Mouse (Mus musculus): ENCODE results near the gene Wrap73.

DNA sequence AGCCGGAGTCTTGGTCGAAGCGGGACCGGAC, 2.2 kb upstream of the Wrap73 start, which contains the start of gene Trp73:
- TF ChIP-seq CTCF (IDR thresholded peaks at IDR 0.05; ENCODE audit: control insufficient read depth, insufficient read depth, insufficient replicate concordance, low read depth, low read length) (no peak), POLR2A (IDR thresholded peaks at IDR 0.05; ENCODE audit: control insufficient read depth, low read depth, low read length) (no peak)

Data from testis, adult 2 months (tissue).